Mouse (Mus musculus) heart, embryonic 14.5 days (tissue): ENCODE measurements at regions not wholly inside any gene's neighbourhood (a gene's known extent, or its start where the extent isn't known, plus 50 kb on each side); places are given as distances from the start of the nearest gene placed in this dataset.
A peak's percentile ranks its signal among the peaks of the same experiment; 100 is the strongest.

Source experiments
- ATAC-seq: fragments of 200-750 bp; cut with Nextera tagmentation; 2 replicates; pipeline ENCODE4 v1.8.0; 2017; ENCODE audit warnings: low read depth, moderate TSS enrichment; ENCODE audit not compliant: insufficient number of reproducible peaks, insufficient read depth, low FRiP score
- H3K27ac ChIP-seq, 2 experiments: fragments of 200-500 bp in 1 of 2; fragments of 300-500 bp in 1 of 2; sonication (generic) in 1 of 2; replicated peaks in 1 of 2; 2 replicates each; pipeline ENCODE4 v1.5.1; 2012 to 2014; ENCODE audit warnings: low read depth in 2 of 2, low read length in 2 of 2, control low read depth in 1 of 2, mild to moderate bottlenecking in 1 of 2, mixed read lengths in 1 of 2; ENCODE audit not compliant: control insufficient read depth in 1 of 2, insufficient read depth in 1 of 2
- H3K27me3 ChIP-seq: fragments of 300-500 bp; sonication (generic); 2 replicates; pipeline ENCODE4 v1.6.1; 2014; ENCODE audit warnings: mild to moderate bottlenecking, low read length, control low read depth; ENCODE audit not compliant: control insufficient read depth, insufficient read depth
- H3K36me3 ChIP-seq: fragments of 300-500 bp; sonication (generic); 2 replicates; pipeline ENCODE4 v1.6.1; 2014; ENCODE audit warnings: mild to moderate bottlenecking, control low read depth, low read length, mixed read lengths; ENCODE audit not compliant: control insufficient read depth, insufficient read depth
- H3K4me1 ChIP-seq, 2 experiments: fragments of 200-500 bp in 1 of 2; fragments of 300-500 bp in 1 of 2; sonication (generic) in 1 of 2; 2 replicates each; pipeline ENCODE4 v1.6.1; 2012 to 2014; ENCODE audit warnings: low read length in 2 of 2, control low read depth in 1 of 2, mixed read lengths in 1 of 2; ENCODE audit not compliant: control insufficient read depth in 2 of 2, insufficient read depth in 2 of 2
- H3K4me2 ChIP-seq: fragments of 300-500 bp; sonication (generic); 2 replicates; pipeline ENCODE4 v1.6.1; 2014; ENCODE audit warnings: mild to moderate bottlenecking, low read length
- H3K4me3 ChIP-seq, 2 experiments: fragments of 200-500 bp in 1 of 2; fragments of 300-500 bp in 1 of 2; sonication (generic) in 1 of 2; 2 replicates each; pipeline ENCODE4 v1.5.1; 2012 to 2014; ENCODE audit warnings: low read length in 2 of 2, mild to moderate bottlenecking in 2 of 2, control low read depth in 1 of 2, low read depth in 1 of 2, moderate library complexity in 1 of 2; ENCODE audit not compliant: control insufficient read depth in 1 of 2, insufficient read depth in 1 of 2
- H3K9ac ChIP-seq: fragments of 300-500 bp; sonication (generic); 2 replicates; pipeline ENCODE4 v1.6.1; 2014; ENCODE audit warnings: mild to moderate bottlenecking, low read length
- H3K9me3 ChIP-seq: fragments of 300-500 bp; sonication (generic); 2 replicates; pipeline ENCODE4 v1.6.1; 2016; ENCODE audit warnings: low read length, control low read depth; ENCODE audit not compliant: control insufficient read depth
- WGBS: fragments of 180-500 bp; shearing (Covaris S2); extraction: QIAGEN DNeasy Blood & Tissue Kit; methylation state at CpG from one replicate; pipeline ENCODE4 v1.1.7; 2014; 5-methylcytosine and 5-hydroxymethylcytosine counted together

DNA sequence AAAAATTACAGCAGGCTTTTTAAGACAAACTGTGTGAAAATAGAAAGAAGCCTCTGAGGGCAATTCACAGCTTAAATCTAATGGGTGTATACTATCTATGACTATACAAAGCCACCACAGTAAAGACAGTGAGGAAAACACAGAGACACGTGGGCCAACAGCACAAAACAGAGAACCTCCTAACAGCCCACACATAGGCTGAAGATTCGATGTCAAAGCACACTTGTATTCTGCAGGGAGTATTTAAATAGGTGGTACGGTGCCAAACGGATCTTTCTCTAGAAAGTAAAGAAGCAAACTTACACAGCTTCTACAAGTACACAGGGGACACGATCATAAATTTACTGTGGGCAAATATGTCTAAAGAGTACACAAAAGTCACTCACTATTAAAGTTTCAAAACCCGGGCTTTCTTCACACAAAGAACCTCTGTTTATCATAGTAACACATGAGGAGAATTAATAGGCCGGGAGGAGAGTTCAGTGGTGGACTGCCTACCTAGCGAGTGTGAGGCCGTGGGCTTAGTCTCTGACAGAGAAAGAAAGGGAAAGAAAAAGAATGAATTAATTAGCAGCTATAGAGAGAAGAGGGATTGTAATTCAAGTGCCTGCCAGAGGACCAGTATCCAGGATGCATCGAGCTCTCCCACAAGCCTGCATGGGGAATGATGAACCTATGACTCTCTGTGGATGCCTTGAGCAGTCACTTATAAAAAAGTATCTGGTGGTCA, 317.7 kb upstream of the Nfe2l3 start:
- no peaks in the 10 kb centered on the region for H3K36me3 ChIP-seq
- ATAC-seq, result no peak
- H3K4me1 ChIP-seq, result peaks cover 7 to 8% of the 10 kb centered on the region in 2 experiments; a peak in 3 of 4 replicates
- no peak overlapping the region for H3K9ac ChIP-seq
- H3K4me3 ChIP-seq, result no peak overlapping the region
- H3K27ac ChIP-seq, result no peak overlapping the region
- H3K27me3 ChIP-seq, result no peaks in the 10 kb centered on the region
- WGBS, result 82% methylated on average over 10 of the region's 10 CpGs
- no peak overlapping the region for H3K4me2 ChIP-seq
- no peaks in the 10 kb centered on the region for H3K9me3 ChIP-seq

DNA sequence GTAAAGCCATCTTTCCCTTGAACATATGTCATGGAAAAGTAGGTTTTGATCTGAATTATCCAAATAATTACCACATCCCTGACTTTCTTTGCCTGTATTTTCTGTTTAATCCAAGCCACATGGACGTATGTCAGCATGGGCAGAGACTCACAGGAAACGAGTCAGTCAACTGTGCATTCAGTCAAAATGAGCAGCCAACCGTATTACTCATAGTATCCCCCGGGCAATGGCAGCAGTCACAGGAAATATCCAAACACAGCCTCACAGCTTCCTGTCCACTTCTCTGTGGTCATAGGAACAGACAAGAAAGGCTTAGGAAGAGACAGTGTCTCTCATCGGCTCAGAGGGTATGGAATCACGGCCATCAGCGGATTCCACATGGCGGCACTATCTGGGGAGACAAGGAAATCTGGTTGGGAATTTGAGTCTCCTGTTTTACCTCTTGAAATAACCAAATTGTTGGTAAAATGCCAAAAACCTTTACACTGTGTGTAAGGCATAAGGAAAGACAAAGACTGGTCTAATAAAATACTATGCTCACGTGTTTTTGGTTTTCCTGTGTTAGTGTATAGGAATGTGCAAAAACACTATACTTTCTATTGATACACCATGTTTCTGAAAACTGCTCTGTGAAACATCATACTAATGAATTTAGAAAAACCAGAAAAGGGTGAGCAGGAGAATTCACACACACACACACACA, 313.5 kb upstream of the Nfe2l3 start:
- 63% methylated on average over 9 of the region's 9 CpGs for WGBS
- no peak overlapping the region for H3K9ac ChIP-seq
- H3K9me3 ChIP-seq, result no peaks in the 10 kb centered on the region
- no peaks in the 10 kb centered on the region for H3K27me3 ChIP-seq
- H3K4me3 ChIP-seq, result no peak overlapping the region
- H3K36me3 ChIP-seq, result no peaks in the 10 kb centered on the region
- H3K4me1 ChIP-seq, result peaks cover 8 to 11% of the 10 kb centered on the region in 2 experiments; a peak in 3 of 4 replicates
- no peak for ATAC-seq
- no peak overlapping the region for H3K4me2 ChIP-seq
- peak overlapping the region in 1 of 2 experiments; percentile 64; a peak in 2 of 4 replicates for H3K27ac ChIP-seq

DNA sequence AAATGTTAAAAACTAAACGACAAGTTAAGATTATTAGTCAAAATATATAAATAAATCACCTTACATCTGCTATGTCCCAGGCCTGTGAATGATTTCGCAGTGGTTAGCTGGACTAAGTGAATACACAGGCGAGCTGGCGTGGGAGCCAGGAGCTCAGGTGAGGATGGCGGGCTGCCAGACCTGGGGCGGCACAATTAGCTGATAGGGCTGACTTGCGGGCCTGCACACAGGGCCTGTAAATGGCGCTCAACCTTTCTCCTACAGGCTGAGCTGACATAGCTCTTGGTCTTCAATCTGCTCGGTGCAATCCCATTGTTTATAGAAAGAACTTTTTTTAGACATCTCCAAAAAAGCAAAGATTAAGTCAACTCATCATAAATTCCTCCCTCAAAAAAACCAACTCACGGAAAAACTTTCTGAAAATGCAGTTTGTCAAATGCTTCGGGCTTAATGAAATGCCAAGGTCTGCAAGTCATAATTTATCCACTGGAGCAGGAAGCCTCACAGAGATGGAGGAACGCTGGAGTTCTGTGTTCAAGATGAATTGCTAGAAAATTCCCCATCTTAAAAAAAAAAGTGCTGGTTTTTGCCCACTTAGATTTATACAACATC, 312.7 kb upstream of the Nfe2l3 start:
- 70% methylated on average over 12 of the region's 12 CpGs for WGBS
- no peak overlapping the region for H3K27ac ChIP-seq

DNA sequence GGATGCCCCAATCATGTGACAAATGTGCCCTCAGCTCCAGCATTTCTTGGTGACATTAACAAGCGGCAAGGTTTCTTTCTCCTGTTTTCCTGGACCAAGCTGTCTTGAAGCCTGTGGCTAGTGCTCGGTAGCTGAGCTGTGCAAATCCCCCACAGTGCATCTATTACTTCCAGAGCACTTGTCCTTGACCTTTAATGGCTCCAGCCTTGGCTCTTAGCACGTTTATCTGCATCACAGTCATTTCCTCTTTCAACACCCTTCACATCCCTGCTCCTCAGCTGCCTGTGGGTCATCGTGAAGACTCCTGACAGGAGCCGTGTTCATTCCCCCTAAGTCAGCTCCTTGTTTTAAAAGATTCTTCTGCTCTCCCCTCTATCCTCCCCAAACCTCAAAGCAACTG, 309.5 kb upstream of the Nfe2l3 start:
- 20% methylated on average over 5 of the region's 5 CpGs for WGBS
- H3K27ac ChIP-seq, result no peak overlapping the region
- no peaks in the 10 kb centered on the region for H3K27me3 ChIP-seq
- H3K4me1 ChIP-seq, result peaks cover 0 to 6% of the 10 kb centered on the region in 2 experiments; a peak in 2 of 4 replicates
- H3K36me3 ChIP-seq, result no peaks in the 10 kb centered on the region
- no peaks in the 10 kb centered on the region for H3K9me3 ChIP-seq
- no peak for ATAC-seq
- H3K9ac ChIP-seq, result no peak overlapping the region
- H3K4me3 ChIP-seq, result no peak overlapping the region
- no peak overlapping the region for H3K4me2 ChIP-seq

More for the DNA sequence above, 312.7 kb upstream of the Nfe2l3 start:
- Histone ChIP-seq H3K4me1 (peaks cover 8 to 11% of the 10 kb centered on the region in 2 experiments; a peak in 3 of 4 replicates), H3K9ac (no peak overlapping the region), H3K4me2 (no peak overlapping the region), H3K36me3 (no peaks in the 10 kb centered on the region), H3K27me3 (no peaks in the 10 kb centered on the region), H3K4me3 (no peak overlapping the region), H3K9me3 (no peaks in the 10 kb centered on the region)
- no peak for ATAC-seq

DNA sequence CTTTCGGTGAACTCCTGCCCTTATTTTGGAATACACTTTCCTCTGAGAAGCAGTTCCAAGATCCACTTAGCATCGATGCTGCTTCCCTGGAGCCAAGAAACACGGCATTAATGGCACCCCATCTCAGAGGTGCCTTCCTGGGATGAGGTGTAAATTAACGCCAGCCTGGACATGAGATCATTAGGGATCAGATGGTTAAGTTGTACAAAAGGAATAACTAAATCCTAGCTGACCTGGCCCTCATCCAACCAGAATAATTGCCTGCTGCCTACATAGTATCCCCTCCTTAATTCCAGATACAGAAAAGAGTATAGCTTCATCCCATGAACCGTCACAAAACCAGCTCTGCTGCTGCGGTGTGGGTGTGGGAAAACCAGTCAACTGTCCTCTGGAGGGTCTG, 304.6 kb upstream of the Nfe2l3 start:
- Histone ChIP-seq H3K9ac (no peak overlapping the region), H3K4me3 (no peak overlapping the region), H3K9me3 (no peaks in the 10 kb centered on the region), H3K4me2 (no peak overlapping the region), H3K27ac (no peak overlapping the region), H3K27me3 (no peaks in the 10 kb centered on the region), H3K36me3 (no peaks in the 10 kb centered on the region), H3K4me1 (peaks cover 0 to 2% of the 10 kb centered on the region in 2 experiments; a peak in 1 of 4 replicates)
- WGBS, result 88% methylated on average over 6 of the region's 6 CpGs
- ATAC-seq, result no peak

GRCm38 (mm10) chr6:51129096-51129495, 303.4 kb upstream of the Nfe2l3 start:
- Histone ChIP-seq H3K27ac (no peak overlapping the region), H3K9ac (no peak overlapping the region), H3K36me3 (no peaks in the 10 kb centered on the region), H3K4me3 (no peak overlapping the region), H3K4me1 (no peaks in the 10 kb centered on the region), H3K9me3 (no peaks in the 10 kb centered on the region), H3K27me3 (no peaks in the 10 kb centered on the region), H3K4me2 (peak overlapping the region; percentile 56)
- ATAC-seq, result no peak
- 94% methylated on average over 13 of the region's 13 CpGs for WGBS

DNA sequence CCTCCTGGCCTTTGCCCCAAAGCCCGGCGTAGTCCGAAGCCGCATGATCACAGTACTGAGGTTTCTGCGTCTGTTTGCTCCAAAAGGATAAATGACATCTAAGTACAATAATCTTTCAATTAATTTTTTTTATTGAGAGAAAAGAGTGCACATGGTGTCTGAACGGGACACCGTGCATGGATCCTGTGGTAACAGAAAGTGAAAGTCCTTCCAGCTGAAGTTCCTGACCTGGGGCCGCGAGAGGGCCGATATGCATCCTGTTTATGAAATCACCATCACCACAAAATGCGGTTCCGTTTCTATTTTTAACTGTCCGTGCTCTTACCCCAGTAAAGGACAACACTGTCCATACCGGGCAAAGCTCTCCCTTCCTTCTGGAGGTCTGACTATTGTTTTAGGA, 302.9 kb upstream of the Nfe2l3 start:
- H3K9ac ChIP-seq, result no peak overlapping the region; the same call in 1 of the 2 replicates
- H3K27ac ChIP-seq, result no peak overlapping the region
- no peaks in the 10 kb centered on the region for H3K27me3 ChIP-seq
- H3K4me1 ChIP-seq, result no peaks in the 10 kb centered on the region
- H3K9me3 ChIP-seq, result no peaks in the 10 kb centered on the region
- H3K4me3 ChIP-seq, result no peak overlapping the region
- H3K36me3 ChIP-seq, result no peaks in the 10 kb centered on the region
- no peak for ATAC-seq
- 64% methylated on average over 14 of the region's 14 CpGs for whole genome bisulfite sequencing
- H3K4me2 ChIP-seq, result peak overlapping the region; percentile 56
